Mouse (Mus musculus) Patski (cell line): Measurements from ENCODE around the gene Gfral. TPM values are rescaled to one million over a fixed set of nuclear protein-coding genes. Genes with fewer than 3 reads are reported as not detected.
"Not testable (repeated sequence)": the region's sequence is repeated elsewhere in the genome, so short reads cannot be mapped to it uniquely, and the experiment has no call there.

Experiments used
- ATAC-seq: fragments of 100-300 bp; one replicate; pipeline ENCODE4 v1.8.0; 2021
- CTCF ChIA-PET: fragments of 350-600 bp; sonication (Branson Sonifier 250); formaldehyde crosslinking; loops from one replicate; lab custom pipeline; 2022; ENCODE audit warnings: inconsistent platforms; lab: Charles Lee
- POLR2A ChIA-PET: fragments of 350-600 bp; sonication (Branson Sonifier 250); formaldehyde crosslinking; loops from one replicate; lab custom pipeline; 2022; ENCODE audit warnings: antibody characterized with exemption, inconsistent platforms; lab: Charles Lee
- DNase-seq: peaks from one replicate; pipeline ENCODE4 v3.0.0-alpha.2; 2011; ENCODE audit warnings: low read depth, low spot score
- H3K27me3 ChIP-seq: fragments of 371-371 bp; one replicate; pipeline ENCODE4 v1.5.1; 2021
- CTCF ChIP-seq: fragments of 100-300 bp; IDR thresholded peaks from one replicate; pipeline ENCODE4 v1.5.1; 2021
- in situ Hi-C: fragments of 300-500 bp; cut with MboI; formaldehyde crosslinking; loops from 3 replicates; pipeline ENCODE4 v1.11.1; 2018; ENCODE audit warnings: low pct_unique_long_range_greater_than_20kb, mixed read lengths
- polyA plus RNA-seq: library from polyadenylated mRNA; unstranded; gene quantifications from one replicate; pipeline ENCODE4 v1.2.3, GENCODE M21; 2021

Gene Gfral
- polyA plus RNA-seq, 1 experiment from 2014 or later: not detected

DNA sequence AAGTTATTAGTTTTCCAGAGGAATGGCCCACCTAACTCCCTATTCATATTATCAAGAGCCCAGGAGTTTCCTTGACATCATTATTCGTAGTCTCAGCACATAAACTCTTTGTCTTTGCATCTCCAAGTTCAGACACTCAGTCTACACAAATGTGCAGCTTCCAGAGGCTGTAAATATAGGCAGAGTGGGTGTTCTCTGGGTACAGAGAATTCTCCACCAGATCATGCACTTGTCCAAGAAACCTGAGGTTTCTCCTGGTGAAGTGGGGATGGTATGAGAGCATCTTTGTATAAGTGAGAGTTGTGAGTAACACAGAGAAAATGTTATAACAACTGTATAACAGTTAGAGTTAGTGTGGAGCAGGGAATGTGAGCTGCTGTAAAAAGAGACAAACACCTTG lies 84.1 kb downstream of the Gfral start:
- TF ChIP-seq CTCF: no peak
- ChIA-PET CTCF (interaction anchor here (0.7 kb wide), 1 partner anchor 19 kb away, joined by 3 read pairs; no protein-coding TSS in a partner anchor), POLR2A (interaction anchor here (0.5 kb wide), 1 partner anchor 629 kb away, joined by 3 read pairs; no protein-coding TSS in a partner anchor)
- in situ Hi-C loops: loop anchor here (5.0 to 10.0 kb wide), 2 partner anchors 225 to 367 kb away; no protein-coding TSS in a partner anchor
- no peak for ATAC-seq
- DNase-seq: no peak
- peaks cover 33% of the 10 kb centered on the region for H3K27me3 ChIP-seq

DNA sequence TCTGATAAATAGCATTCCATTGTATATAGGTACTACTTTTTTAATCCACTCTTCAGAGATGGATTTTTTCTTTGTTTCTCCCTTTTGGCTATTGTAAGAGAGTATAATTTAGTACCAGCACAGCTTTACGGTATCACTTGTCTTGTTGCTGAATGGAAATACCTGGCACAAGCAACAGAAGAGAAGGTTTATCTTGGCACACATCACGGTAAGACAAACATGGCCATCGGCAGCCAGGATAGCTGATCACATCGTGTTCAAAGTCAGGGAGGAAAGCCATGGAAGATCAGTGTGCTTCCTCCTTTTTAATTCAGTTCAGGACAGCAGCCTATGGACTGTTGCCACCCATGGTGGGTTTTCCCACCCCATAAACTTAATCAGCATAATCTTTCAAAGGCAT lies 89.2 kb downstream of the Gfral start:
- ChIA-PET CTCF (no interaction called here), POLR2A (no interaction called here)
- DNase-seq (no peak), ATAC-seq (no peak)
- no peaks in the 10 kb centered on the region for H3K27me3 ChIP-seq
- in situ Hi-C loops: loop anchor here (10.0 kb wide), 1 partner anchor 219 kb away; no protein-coding TSS in a partner anchor
- no peak for TF ChIP-seq CTCF

DNA sequence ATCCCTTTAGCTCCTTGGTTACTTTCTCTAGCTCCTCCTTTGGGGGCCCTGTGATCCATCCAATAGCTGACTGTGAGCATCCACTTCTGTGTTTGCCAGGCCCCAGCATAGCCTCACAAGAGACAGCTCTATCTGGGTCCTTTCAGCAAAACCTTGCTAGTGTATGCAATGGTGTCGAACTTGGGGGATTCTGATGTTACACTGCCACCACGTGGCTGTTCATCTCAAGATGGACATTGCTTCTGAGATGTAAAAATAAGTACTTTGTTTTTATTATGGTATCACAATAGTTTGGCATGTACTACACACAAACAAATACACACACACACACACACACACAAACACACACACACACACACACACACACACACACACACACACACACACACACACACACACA lies 90.6 kb downstream of the Gfral start:
- DNase-seq, POLR2A ChIA-PET, ATAC-seq, H3K27me3 ChIP-seq: not testable (repeated sequence)
- CTCF ChIA-PET: interaction anchor here (1.1 to 2.5 kb wide), 3 partner anchors 10 to 362 kb away, joined by 3 to 13 read pairs (median 5); no protein-coding TSS in a partner anchor
- peak; percentile 68 for TF ChIP-seq CTCF
- in situ Hi-C loops: loop anchor here (10.0 kb wide), 1 partner anchor 218 kb away; no protein-coding TSS in a partner anchor

Other genes starting within 250 kb of the Gfral start
- gene Hmgcll1, start 198.8 kb downstream of the Gfral start, polyA plus RNA-seq: 2.6 TPM
- gene Hcrtr2, start 110.2 kb upstream of the Gfral start, polyA plus RNA-seq: not detected